Mouse (Mus musculus): ENCODE results near the gene Mydgf. TPM values are rescaled to one million over a fixed set of nuclear protein-coding genes. Genes with fewer than 3 reads are reported as not detected.

Gene Mydgf
- total RNA-seq, 2 experiments from 2014 or later, result 40.5 to 42.1 TPM

- no peak for DNase-seq (ENCODE audit: low spot score in 2 of 2)
- intact Hi-C loops (cut with DNase I), result no loop called here
Observed at GRCm38 (mm10) chr17:56196860-56197259, 13.1 kb upstream of the Mydgf start.

GRCm38 (mm10) chr17:56194765-56195164 lies 11.0 kb upstream of the Mydgf start:
- no peak for DNase-seq (ENCODE audit: low spot score in 2 of 2)
- intact Hi-C loops (cut with DNase I), result no loop called here

GRCm38 (mm10) chr17:56194357-56194756 lies 10.6 kb upstream of the Mydgf start:
- no peak for DNase-seq (ENCODE audit: low spot score in 2 of 2)
- intact Hi-C loops (cut with DNase I), result no loop called here

GRCm38 (mm10) chr17:56191266-56191665 lies 7.5 kb upstream of the Mydgf start:
- DNase-seq (ENCODE audit: low spot score in 2 of 2), result no peak
- intact Hi-C loops (cut with DNase I), result no loop called here

GRCm38 (mm10) chr17:56185281-56186141 lies 1.8 kb upstream of the Mydgf start:
- intact Hi-C loops (cut with DNase I), result no loop called here

GRCm38 (mm10) chr17:56182975-56183657 lies 604 bp downstream of the Mydgf start:
- no peak for DNase-seq (ENCODE audit: low spot score in 2 of 2)
- intact Hi-C loops (cut with DNase I), result no loop called here

More at GRCm38 (mm10) chr17:56185281-56186141, 1.8 kb upstream of the Mydgf start:
- DNase-seq (ENCODE audit: low spot score in 2 of 2), result peak in 1 of 2 experiments; percentile 40

GRCm38 (mm10) chr17:56175416-56175815 lies 8.3 kb downstream of the Mydgf start:
- DNase-seq (ENCODE audit: low spot score in 2 of 2), result no peak
- intact Hi-C loops (cut with DNase I), result no loop called here

- DNase-seq (ENCODE audit: low spot score in 2 of 2), result no peak
- intact Hi-C loops (cut with DNase I), result no loop called here
Observed at GRCm38 (mm10) chr17:56173401-56174046, 10.2 kb downstream of the Mydgf start.

- no peak for DNase-seq (ENCODE audit: low spot score in 2 of 2)
- intact Hi-C loops (cut with DNase I), result no loop called here
Observed at GRCm38 (mm10) chr17:56171881-56172280, 11.8 kb downstream of the Mydgf start.

- DNase-seq (ENCODE audit: low spot score in 2 of 2), result no peak
- intact Hi-C loops (cut with DNase I), result no loop called here
Observed at GRCm38 (mm10) chr17:56171456-56171855, 12.3 kb downstream of the Mydgf start.

GRCm38 (mm10) chr17:56170636-56171035 lies 13.1 kb downstream of the Mydgf start:
- DNase-seq (ENCODE audit: low spot score in 2 of 2), result no peak
- intact Hi-C loops (cut with DNase I), result no loop called here

- DNase-seq (ENCODE audit: low spot score in 2 of 2), result no peak
- intact Hi-C loops (cut with DNase I), result no loop called here
Observed at GRCm38 (mm10) chr17:56169830-56170229, 13.9 kb downstream of the Mydgf start.

GRCm38 (mm10) chr17:56165671-56166070 lies 18.0 kb downstream of the Mydgf start:
- intact Hi-C loops (cut with DNase I), result no loop called here
- DNase-seq (ENCODE audit: low spot score in 2 of 2), result no peak

GRCm38 (mm10) chr17:56164510-56164909 lies 19.2 kb downstream of the Mydgf start:
- intact Hi-C loops (cut with DNase I), result no loop called here
- no peak for DNase-seq (ENCODE audit: low spot score in 2 of 2)

- no peak for DNase-seq (ENCODE audit: low spot score in 2 of 2)
- intact Hi-C loops (cut with DNase I), result loop anchor here (2.0 kb wide), 1 partner anchor 23 kb away; the partner anchor contains the start of gene Sema6b
Observed at GRCm38 (mm10) chr17:56163523-56164102, 20.1 kb downstream of the Mydgf start.

- intact Hi-C loops (cut with DNase I), result loop anchor here (2.0 kb wide), 1 partner anchor 22 kb away; the partner anchor contains the start of gene Sema6b
Observed at GRCm38 (mm10) chr17:56162231-56162774, 21.4 kb downstream of the Mydgf start, which contains the start of gene Tnfaip8l1. TSS of gene Tnfaip8l1 (plus strand) at chr17:56162477.

GRCm38 (mm10) chr17:56159729-56160128 lies 24.0 kb downstream of the Mydgf start:
- intact Hi-C loops (cut with DNase I), result loop anchor here (2.0 kb wide), 1 partner anchor 27 kb away; no protein-coding TSS in a partner anchor

More at GRCm38 (mm10) chr17:56162231-56162774, 21.4 kb downstream of the Mydgf start, which contains the start of gene Tnfaip8l1:
- DNase-seq (ENCODE audit: low spot score in 2 of 2), result peak; percentile 95 to 98

GRCm38 (mm10) chr17:56153643-56154042 lies 30.1 kb downstream of the Mydgf start:
- intact Hi-C loops (cut with DNase I), result no loop called here
- no peak for DNase-seq (ENCODE audit: low spot score in 2 of 2)

More at GRCm38 (mm10) chr17:56159729-56160128, 24.0 kb downstream of the Mydgf start:
- DNase-seq (ENCODE audit: low spot score in 2 of 2), result peak; percentile 62 to 71

GRCm38 (mm10) chr17:56149897-56150296 lies 33.8 kb downstream of the Mydgf start:
- DNase-seq (ENCODE audit: low spot score in 2 of 2), result no peak
- intact Hi-C loops (cut with DNase I), result no loop called here

Data from left cerebral cortex, postnatal 25 days (tissue).